Mouse (Mus musculus): ENCODE results near the gene Synpr. TPM values are rescaled to one million over a fixed set of nuclear protein-coding genes. Genes with fewer than 3 reads are reported as not detected.

The Synpr gene
- total RNA-seq, 4 experiments from 2014 or later, result not detected

- no peak for DNase-seq (ENCODE audit: low spot score in 2 of 2)
Measured at GRCm38 (mm10) chr14:13551209-13551608, 266.6 kb downstream of the Synpr start.

DNA sequence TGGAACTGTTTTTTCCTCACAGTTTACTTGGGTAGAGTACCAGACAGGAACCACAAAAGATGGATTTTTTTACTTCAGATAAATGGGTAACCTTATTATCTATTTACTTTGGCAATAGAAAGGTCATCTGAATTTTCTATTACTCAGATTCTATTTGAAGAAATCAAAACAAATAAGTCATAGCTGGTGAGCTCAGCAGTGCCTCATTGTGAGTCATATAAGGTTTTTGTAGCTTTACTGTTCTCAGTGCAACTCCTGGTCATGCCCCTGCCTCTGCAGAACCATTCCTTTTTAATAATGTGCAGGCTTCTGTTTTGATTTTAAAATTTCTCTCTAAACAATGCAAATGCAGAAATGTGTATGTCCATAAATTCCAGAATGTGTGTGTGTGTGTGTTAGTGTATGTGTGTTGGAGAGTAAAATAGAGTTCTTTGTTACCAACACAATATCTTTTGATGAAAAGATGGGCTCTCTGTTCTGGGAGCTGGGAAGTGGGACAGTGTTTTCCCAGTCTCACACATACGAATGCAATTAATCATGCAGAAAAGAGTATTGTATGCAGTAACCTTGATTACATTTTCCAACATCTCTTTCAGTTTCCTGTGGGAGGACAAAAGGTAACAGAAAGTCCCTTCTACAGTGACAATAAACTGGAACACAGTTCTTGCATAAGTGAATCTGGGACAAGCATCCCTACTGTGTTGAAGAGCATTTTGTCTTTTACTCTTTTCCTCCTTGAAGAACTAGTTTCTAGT is 269.2 kb downstream of the Synpr start:
- DNase-seq (ENCODE audit: low spot score in 2 of 2), result no peak

DNA sequence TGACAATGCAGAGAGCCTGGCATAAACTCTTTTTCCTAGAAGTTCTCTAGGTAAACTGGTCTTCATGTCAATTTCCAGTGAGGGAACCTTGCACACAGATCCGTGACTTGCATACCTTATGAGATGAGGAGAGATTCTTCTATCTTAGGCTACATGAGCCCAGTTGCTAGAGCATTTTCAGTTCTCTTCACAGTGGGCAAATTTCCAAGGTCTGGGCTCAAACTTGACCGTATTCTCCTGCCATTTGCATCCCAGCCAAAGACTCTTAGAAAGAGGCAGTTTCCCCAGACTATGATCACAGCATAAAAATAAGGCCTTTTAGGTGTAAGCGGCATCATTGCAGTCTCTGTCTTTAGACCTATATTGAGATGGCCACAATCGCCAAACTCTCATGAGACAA is 270.1 kb downstream of the Synpr start:
- no peak for DNase-seq (ENCODE audit: low spot score in 2 of 2)

GRCm38 (mm10) chr14:13558117-13558516 is 273.5 kb downstream of the Synpr start:
- DNase-seq (ENCODE audit: low spot score in 2 of 2), result no peak

GRCm38 (mm10) chr14:13567250-13567649 is 282.7 kb downstream of the Synpr start:
- DNase-seq (ENCODE audit: low spot score in 2 of 2), result no peak

GRCm38 (mm10) chr14:13567996-13568395 is 283.4 kb downstream of the Synpr start:
- no peak for DNase-seq (ENCODE audit: low spot score in 2 of 2)

DNA sequence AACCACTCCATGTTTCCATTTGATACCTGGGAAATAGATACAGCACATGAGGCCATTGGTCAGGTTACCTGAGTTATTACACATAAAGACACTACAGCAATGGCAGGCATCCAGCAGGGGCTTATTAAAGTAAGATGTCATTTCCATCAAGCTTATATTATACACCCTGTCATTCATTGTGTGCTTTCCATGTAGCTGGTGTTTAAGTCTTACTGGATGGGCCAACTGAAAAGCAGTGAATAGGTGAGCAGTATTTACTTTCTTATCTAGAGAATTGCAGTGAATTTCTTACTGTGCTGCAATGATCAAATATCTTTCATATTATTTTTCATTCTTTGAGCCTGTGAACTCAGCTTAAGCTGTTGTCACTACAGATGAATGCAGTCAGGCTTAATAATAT is 287.4 kb downstream of the Synpr start:
- no peak for DNase-seq (ENCODE audit: low spot score in 2 of 2)

DNA sequence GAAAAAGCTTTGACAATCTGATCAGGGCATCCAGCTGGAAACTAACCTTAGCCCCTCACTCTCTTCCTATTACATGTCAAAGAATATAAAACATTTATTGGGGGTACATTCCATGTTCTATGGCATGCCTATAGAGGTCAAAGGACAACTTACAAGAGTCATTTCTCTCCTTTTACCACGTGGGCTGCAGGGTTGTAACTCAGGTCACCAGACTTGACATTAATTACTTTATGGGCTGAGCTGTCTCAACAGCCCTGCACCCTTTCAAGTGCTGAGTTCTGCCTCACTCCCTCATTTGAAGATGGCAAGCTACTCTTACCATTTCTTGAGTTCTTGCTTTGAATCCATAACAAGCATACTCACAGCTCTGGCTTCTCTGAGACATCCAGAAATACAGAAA is 287.9 kb downstream of the Synpr start:
- DNase-seq (ENCODE audit: low spot score in 2 of 2), result no peak

GRCm38 (mm10) chr14:13578101-13578500 is 293.5 kb downstream of the Synpr start:
- DNase-seq (ENCODE audit: low spot score in 2 of 2), result no peak

DNA sequence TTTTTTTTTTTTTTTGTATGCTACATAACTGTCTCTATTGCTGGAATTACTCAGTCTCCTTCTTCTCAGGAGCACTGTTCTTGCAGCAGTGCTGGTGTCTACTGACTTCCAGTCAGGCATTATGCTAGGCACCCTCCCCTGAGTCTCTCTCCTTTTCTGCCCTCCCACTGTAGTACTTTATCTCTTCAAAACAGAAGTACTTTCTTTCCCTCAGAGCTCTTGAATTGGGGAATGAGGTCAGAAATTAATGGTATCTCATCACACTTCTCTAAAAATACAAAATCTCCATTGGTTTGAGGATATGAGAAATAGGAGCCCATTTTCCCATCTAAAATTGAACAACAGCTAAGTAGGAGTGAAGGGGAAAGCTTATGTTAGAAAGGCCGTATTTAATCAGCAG is 294.2 kb downstream of the Synpr start:
- DNase-seq (ENCODE audit: low spot score in 2 of 2), result no peak

DNA sequence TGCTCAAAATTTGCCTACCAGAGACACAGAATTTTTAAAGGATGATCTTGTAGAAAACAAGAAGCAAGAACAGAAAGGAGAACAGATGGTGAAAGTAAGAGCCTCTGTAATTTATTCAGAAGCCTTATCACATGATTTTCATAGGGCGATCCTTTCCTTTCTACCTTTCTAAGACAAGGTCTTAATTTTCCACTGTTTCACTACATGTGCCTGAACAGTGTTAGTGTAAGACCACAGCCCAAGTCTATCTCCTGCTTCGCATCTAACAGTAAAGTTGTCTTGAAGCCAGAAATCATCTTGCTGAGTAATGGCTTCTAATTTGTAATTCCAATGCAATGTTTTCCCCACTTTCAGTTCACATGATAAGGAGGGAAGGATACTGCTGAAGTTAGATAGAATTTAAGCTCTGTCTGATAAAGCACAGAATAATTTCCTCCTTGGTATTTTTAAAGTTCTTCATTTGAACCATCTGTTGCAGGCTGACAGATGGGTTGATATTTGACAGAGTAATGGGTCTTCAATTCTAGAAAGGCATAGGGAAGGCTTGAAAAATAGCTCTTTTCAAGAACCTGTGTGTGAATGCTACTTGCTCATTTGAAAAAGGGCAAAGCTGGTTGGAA is 308.9 kb downstream of the Synpr start:
- no peak for DNase-seq (ENCODE audit: low spot score in 2 of 2)

GRCm38 (mm10) chr14:13596251-13596650 is 311.7 kb downstream of the Synpr start:
- DNase-seq (ENCODE audit: low spot score in 2 of 2), result no peak

DNA sequence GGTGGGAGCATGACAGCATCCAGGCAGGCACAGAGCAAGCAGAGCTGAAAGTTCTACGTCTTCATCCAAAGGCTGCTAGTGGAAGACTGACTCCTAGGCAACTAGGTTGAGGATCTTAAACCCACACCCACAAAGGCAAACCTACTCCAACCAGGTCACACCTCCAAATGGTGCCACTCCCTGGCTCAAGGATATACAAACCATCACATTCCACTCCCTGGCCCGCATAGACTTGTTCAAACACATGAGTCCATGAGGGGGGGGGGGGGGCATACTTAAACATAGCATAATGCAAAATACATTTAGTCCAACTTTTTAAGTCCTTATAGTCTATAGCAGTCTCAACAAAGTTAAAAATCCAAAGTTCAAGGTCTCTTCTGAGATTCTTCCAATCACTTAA is 312.6 kb downstream of the Synpr start:
- DNase-seq (ENCODE audit: low spot score in 2 of 2), result no peak

DNA sequence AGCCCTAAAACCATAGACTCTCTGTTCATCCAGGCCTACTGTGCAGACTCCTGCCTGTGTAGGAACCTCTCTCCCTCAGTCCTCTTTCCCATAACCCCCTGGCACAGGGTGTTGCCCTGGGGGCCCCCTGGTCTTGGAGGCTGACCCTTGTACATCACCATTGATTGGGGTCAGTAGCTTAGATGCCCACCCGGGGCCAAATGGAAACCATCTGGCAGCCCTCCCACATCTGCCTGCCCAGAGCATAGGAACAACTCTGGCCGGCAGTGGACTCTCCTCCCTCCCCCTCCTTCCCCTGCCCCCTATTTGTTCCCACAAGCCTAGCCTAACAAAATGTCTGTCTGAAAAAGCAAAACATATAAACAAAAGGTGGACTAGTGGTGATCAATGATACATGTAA is 336.0 kb downstream of the Synpr start:
- DNase-seq (ENCODE audit: low spot score in 2 of 2), result no peak

GRCm38 (mm10) chr14:13649865-13650264 is 365.3 kb downstream of the Synpr start:
- DNase-seq (ENCODE audit: low spot score in 2 of 2), result no peak

DNA sequence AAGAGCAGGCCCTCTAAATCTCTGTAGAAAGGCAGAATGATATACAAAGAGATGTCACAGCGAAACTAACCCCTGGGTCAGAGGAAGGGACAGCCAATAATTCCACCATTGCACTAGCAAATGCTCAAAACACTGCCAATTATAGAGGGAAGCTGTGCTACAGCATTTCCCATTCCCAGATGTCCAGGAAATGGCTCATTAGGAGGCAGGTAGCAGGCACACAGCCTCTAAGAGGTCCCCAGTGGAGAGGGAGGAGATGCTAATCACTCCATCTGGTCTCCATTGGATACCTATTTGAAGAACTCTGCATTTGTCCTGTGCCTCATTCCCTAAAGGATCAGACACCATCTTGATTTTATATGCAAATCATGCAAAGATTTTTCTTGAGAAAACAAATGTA is 366.5 kb downstream of the Synpr start:
- no peak for DNase-seq (ENCODE audit: low spot score in 2 of 2)

GRCm38 (mm10) chr14:13651541-13652298 is 367.1 kb downstream of the Synpr start:
- no peak for DNase-seq (ENCODE audit: low spot score in 2 of 2)
